Mouse (Mus musculus): ENCODE results near the gene Tmpo.
"Not testable (repeated sequence)": the region's sequence is repeated elsewhere in the genome, so short reads cannot be mapped to it uniquely, and the experiment has no call there.

Gene Tmpo

GRCm38 (mm10) chr10:91185721-91186120, 4.6 kb upstream of the Tmpo start:
- in situ Hi-C loops (cut with MboI) = no loop called here

GRCm38 (mm10) chr10:91184893-91185292, 3.8 kb upstream of the Tmpo start:
- in situ Hi-C loops (cut with MboI) = not testable (repeated sequence)

GRCm38 (mm10) chr10:91183316-91183715, 2.2 kb upstream of the Tmpo start:
- in situ Hi-C loops (cut with MboI) = no loop called here

GRCm38 (mm10) chr10:91182291-91182990, 1.3 kb upstream of the Tmpo start:
- in situ Hi-C loops (cut with MboI) = no loop called here

- in situ Hi-C loops (cut with MboI) = no loop called here
These were observed 560 bp upstream of the Tmpo start for GRCm38 (mm10) chr10:91181461-91182288.

GRCm38 (mm10) chr10:91180301-91180700, 814 bp downstream of the Tmpo start:
- in situ Hi-C loops (cut with MboI) = no loop called here

- in situ Hi-C loops (cut with MboI) = no loop called here
These were observed 1.3 kb downstream of the Tmpo start for GRCm38 (mm10) chr10:91179834-91180233.

GRCm38 (mm10) chr10:91177201-91177600, 3.9 kb downstream of the Tmpo start:
- in situ Hi-C loops (cut with MboI) = no loop called here

GRCm38 (mm10) chr10:91172329-91173100, 8.6 kb downstream of the Tmpo start:
- in situ Hi-C loops (cut with MboI) = no loop called here

GRCm38 (mm10) chr10:91171455-91172328, 9.4 kb downstream of the Tmpo start:
- in situ Hi-C loops (cut with MboI) = no loop called here

- in situ Hi-C loops (cut with MboI) = no loop called here
These were observed 10.1 kb downstream of the Tmpo start for GRCm38 (mm10) chr10:91171041-91171440.

- in situ Hi-C loops (cut with MboI) = no loop called here
These were observed 10.8 kb downstream of the Tmpo start for GRCm38 (mm10) chr10:91170143-91170941.

- in situ Hi-C loops (cut with MboI) = no loop called here
These were observed 11.6 kb downstream of the Tmpo start for GRCm38 (mm10) chr10:91169414-91170065.

GRCm38 (mm10) chr10:91167352-91167751, 13.8 kb downstream of the Tmpo start:
- in situ Hi-C loops (cut with MboI) = no loop called here

GRCm38 (mm10) chr10:91166890-91167289, 14.2 kb downstream of the Tmpo start:
- in situ Hi-C loops (cut with MboI) = no loop called here

GRCm38 (mm10) chr10:91165850-91166249, 15.3 kb downstream of the Tmpo start:
- in situ Hi-C loops (cut with MboI) = no loop called here

GRCm38 (mm10) chr10:91164491-91164890, 16.6 kb downstream of the Tmpo start:
- in situ Hi-C loops (cut with MboI) = no loop called here

- in situ Hi-C loops (cut with MboI) = no loop called here
These were observed 18.5 kb downstream of the Tmpo start for GRCm38 (mm10) chr10:91162511-91163163.

- in situ Hi-C loops (cut with MboI) = no loop called here
These were observed 19.0 kb downstream of the Tmpo start for GRCm38 (mm10) chr10:91162077-91162476.

- in situ Hi-C loops (cut with MboI) = no loop called here
These were observed 20.1 kb downstream of the Tmpo start for GRCm38 (mm10) chr10:91161006-91161405.

All from mature B cell (primary cell).